22 mouse cellular contexts compared by ENCODE assay signal in genomic region chr17:74688555-74688954, GRCm38 (mm10).
"Had no signal": no experiment of that assay in that cellular context is flagged by ENCODE, and none has a peak within 500 bp of the region (broad histone marks: within the 10 kb centered on the region; RNA-seq: fewer than 3 reads in every experiment).

No protein-coding gene starts in this region.

- H3K4me1 ChIP-seq: heart, embryonic 13.5 days; heart, embryonic 15.5 days; hindbrain, embryonic 13.5 days; hindbrain, embryonic 15.5 days; kidney, embryonic 15.5 days; limb, embryonic 13.5 days; limb, embryonic 15.5 days; liver, embryonic 12.5 days had no signal

- DNase-seq: gastrocnemius, adult 2 months; gastrocnemius, postnatal 10 days; gastrocnemius, postnatal 25 days; heart, adult 18-20 months; heart, postnatal 14 days; heart, postnatal 36 days; kidney, adult 18-20 months; kidney, postnatal 14 days; layer of hippocampus, adult 9-11 months; layer of hippocampus, postnatal 36 days; left cerebral cortex, postnatal 4 days had no signal

- H3K27me3 ChIP-seq: heart, embryonic 13.5 days; heart, embryonic 15.5 days; hindbrain, embryonic 13.5 days; hindbrain, embryonic 15.5 days; kidney, embryonic 15.5 days; limb, embryonic 13.5 days; limb, embryonic 15.5 days; liver, embryonic 12.5 days had no signal

- H3K4me3 ChIP-seq: gastrocnemius, adult 2 months; heart, embryonic 13.5 days; heart, embryonic 15.5 days; hindbrain, embryonic 13.5 days; hindbrain, embryonic 15.5 days; kidney, embryonic 15.5 days; limb, embryonic 13.5 days; limb, embryonic 15.5 days; liver, embryonic 12.5 days had no signal

- H3K9ac ChIP-seq: heart, embryonic 13.5 days; heart, embryonic 15.5 days; hindbrain, embryonic 13.5 days; hindbrain, embryonic 15.5 days; kidney, embryonic 15.5 days; limb, embryonic 13.5 days; limb, embryonic 15.5 days; liver, embryonic 12.5 days; liver, embryonic 14.5 days had no signal

- H3K27ac ChIP-seq: gastrocnemius, adult 2 months; heart, embryonic 13.5 days; heart, embryonic 15.5 days; hindbrain, embryonic 13.5 days; hindbrain, embryonic 15.5 days; hindbrain, postnatal 0 days; kidney, embryonic 15.5 days; kidney, postnatal 0 days; limb, embryonic 13.5 days; limb, embryonic 15.5 days; liver, embryonic 12.5 days; liver, embryonic 14.5 days had no signal

- H3K9me3 ChIP-seq: heart, embryonic 13.5 days; heart, embryonic 15.5 days; hindbrain, embryonic 13.5 days; hindbrain, embryonic 15.5 days; kidney, embryonic 15.5 days; limb, embryonic 13.5 days; limb, embryonic 15.5 days; liver, embryonic 12.5 days had no signal
